Mouse (Mus musculus): ENCODE results near the gene Dnpep. TPM values are rescaled to one million over a fixed set of nuclear protein-coding genes. Genes with fewer than 3 reads are reported as not detected.

Dnpep gene
- 0.81 TPM for polyA plus RNA-seq (2014; fragmentation: Illumina TruSeq; extraction: RNeasy Lipid Tissue Mini Kit (QIAGEN cat#74804); ENCODE audit: low read depth, low replicate concordance)

DNA sequence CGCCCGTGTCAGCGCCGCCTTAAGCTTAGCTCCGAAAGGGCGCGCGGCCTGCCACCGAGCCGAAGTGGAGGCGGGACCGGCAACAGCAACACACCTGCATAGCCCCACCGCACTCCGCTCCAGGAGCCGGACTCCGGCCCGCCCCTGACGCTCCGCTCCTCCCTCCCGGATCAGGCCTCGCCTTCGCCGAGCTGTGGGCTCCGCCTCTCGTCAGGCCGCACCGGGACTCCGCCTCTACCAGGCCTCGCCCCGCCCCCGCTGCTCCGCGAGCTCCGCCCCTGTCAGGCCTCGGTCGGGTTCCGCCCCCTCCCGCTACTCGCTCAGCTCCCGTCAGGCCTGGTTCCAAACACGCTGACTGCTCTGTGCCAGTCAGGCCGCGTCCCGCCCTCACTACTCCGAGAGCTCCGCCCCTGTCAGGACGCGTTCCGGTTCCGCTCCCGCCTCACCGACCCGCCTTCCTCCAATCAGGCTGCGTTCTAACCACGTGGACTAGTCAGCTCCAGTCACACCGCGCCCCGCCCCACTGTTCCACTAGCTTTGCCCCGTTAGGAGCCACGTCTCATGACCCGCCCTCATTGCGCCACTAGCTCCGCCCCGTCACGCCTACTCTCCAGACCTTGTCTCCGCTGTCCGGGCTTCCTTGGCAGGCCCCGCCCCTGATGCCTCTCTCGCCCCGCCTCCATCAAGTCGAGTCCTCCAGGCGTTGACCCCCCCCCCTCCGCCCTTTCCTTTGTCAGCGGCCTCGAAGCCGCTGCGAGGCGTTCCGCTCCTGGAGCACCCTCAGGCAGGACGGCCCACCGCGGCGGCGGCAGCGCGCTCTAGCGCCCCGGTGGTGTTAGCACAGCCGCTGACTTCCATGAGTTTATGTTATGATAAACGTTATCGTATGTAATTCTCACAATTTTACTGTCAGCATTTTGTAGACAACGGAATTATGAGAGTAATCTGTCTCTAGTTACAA is at the start of gene Dnpep:
Dnpep (minus strand) TSS at position 750 of the 961 bp plus-strand sequence.

DNA sequence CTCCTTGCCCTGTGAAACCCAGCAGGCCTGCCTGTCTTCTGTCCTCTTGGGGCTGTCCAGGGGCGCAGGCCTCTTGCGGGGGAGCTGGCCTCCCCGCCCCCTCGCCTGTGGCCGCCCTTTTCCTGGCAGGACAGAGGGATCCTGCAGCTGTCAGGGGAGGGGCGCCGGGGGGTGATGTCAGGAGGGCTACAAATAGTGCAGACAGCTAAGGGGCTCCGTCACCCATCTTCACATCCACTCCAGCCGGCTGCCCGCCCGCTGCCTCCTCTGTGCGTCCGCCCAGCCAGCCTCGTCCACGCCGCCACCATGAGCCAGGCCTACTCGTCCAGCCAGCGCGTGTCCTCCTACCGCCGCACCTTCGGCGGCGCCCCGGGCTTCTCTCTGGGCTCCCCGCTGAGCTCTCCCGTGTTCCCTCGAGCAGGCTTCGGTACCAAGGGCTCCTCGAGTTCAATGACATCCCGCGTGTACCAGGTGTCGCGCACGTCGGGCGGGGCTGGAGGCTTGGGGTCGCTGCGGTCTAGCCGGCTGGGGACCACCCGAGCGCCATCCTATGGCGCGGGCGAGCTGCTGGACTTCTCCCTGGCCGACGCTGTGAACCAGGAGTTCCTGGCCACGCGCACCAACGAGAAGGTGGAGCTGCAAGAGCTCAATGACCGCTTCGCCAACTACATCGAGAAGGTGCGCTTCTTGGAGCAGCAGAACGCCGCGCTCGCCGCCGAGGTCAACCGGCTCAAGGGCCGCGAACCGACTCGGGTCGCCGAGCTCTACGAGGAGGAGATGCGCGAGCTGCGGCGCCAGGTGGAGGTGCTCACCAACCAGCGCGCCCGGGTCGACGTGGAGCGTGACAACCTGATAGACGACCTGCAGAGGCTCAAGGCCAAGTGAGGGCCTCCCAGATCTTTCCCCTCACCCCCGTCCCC is 42.6 kb upstream of the Dnpep start, which contains the start of gene Des:
Des (plus strand) TSS at position 218 of the 920 bp plus-strand sequence.

DNA sequence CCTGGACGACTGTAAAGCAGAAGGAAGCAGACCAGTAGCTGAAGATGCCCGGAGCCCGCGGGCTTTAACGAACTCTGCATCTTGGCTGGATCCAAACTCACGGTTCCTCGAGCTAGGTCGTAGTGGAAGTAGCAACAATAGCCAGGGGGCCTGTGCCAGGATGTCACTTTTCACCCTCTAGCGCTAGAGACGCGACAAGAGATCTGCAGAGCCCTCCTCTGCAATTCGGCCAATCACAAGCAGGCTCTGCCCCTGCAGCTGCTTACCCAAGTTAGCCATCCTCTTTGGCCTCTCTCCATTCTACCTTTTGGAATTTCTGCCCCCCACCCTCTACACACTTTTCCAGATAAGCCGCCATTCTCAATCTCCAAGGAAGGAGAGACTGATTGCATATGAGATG is 39.6 kb downstream of the Dnpep start, which contains the start of gene Resp18:
Resp18 (minus strand) TSS at position 188 of the 400 bp plus-strand sequence.

DNA sequence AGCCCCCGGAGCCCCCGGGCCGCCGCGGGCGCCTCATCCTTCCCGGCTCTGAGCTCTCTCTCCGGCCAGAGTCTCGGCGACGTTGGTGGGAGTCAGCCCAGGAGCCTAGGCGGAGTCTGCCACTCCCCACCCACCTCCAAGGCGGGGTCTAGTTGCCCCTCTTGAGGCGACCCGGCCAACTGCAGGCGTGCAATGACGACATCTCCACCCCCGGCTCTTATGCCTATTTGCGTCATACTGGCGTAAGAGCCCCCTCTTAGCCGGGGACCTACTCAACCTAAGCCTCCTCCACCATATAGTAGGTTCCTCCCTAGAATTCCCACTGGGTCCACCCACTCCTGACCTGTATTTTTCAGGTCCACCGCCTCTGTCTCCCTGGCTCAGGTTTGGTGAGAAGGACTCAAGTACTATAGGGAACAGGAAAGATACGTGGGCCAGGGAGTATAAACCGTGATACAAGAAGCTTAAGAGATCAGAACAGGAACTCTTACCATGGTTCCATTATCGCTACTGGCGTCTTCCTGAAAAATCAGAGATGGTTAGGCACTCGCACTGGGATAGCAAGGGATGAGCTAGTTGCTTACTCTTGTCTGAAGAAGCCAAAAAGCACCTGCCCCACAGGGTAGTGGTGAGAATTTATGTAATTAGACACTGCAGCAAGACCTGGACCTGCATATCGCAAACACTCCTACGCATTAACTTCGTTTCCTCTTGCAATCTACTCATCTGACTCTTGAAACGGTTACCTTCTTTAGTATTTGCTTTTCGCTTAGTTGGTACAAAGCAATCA is 53.5 kb downstream of the Dnpep start, which contains the start of gene Ptprn:
Ptprn (minus strand) TSS at position 412 of the 790 bp plus-strand sequence.

Other genes with a start within 250 kb of the Dnpep start
- gene Nhej1, start 192.8 kb downstream of the Dnpep start, polyA plus RNA-seq (2014; fragmentation: Illumina TruSeq; extraction: RNeasy Lipid Tissue Mini Kit (QIAGEN cat#74804); ENCODE audit: low read depth, low replicate concordance): 0.89 TPM
- 5.4 TPM for gene Slc23a3, start 184.1 kb downstream of the Dnpep start, polyA plus RNA-seq (2014; fragmentation: Illumina TruSeq; extraction: RNeasy Lipid Tissue Mini Kit (QIAGEN cat#74804); ENCODE audit: low read depth, low replicate concordance)
- gene Cnppd1, start 175.3 kb downstream of the Dnpep start, polyA plus RNA-seq (2014; fragmentation: Illumina TruSeq; extraction: RNeasy Lipid Tissue Mini Kit (QIAGEN cat#74804); ENCODE audit: low read depth, low replicate concordance): 14.0 TPM
- gene Retreg2, start 175.2 kb downstream of the Dnpep start, polyA plus RNA-seq (2014; fragmentation: Illumina TruSeq; extraction: RNeasy Lipid Tissue Mini Kit (QIAGEN cat#74804); ENCODE audit: low read depth, low replicate concordance): 11.7 TPM
- gene Zfand2b, start 149.3 kb downstream of the Dnpep start, polyA plus RNA-seq (2014; fragmentation: Illumina TruSeq; extraction: RNeasy Lipid Tissue Mini Kit (QIAGEN cat#74804); ENCODE audit: low read depth, low replicate concordance): not detected
- gene Abcb6, start 137.6 kb downstream of the Dnpep start, polyA plus RNA-seq (2014; fragmentation: Illumina TruSeq; extraction: RNeasy Lipid Tissue Mini Kit (QIAGEN cat#74804); ENCODE audit: low read depth, low replicate concordance): 8.3 TPM
- 6.7 TPM for gene Ankzf1, start 125.8 kb downstream of the Dnpep start, polyA plus RNA-seq (2014; fragmentation: Illumina TruSeq; extraction: RNeasy Lipid Tissue Mini Kit (QIAGEN cat#74804); ENCODE audit: low read depth, low replicate concordance)
- gene Atg9a, start 125.8 kb downstream of the Dnpep start, polyA plus RNA-seq (2014; fragmentation: Illumina TruSeq; extraction: RNeasy Lipid Tissue Mini Kit (QIAGEN cat#74804); ENCODE audit: low read depth, low replicate concordance): 10.1 TPM
- gene Glb1l, start 107.2 kb downstream of the Dnpep start, polyA plus RNA-seq (2014; fragmentation: Illumina TruSeq; extraction: RNeasy Lipid Tissue Mini Kit (QIAGEN cat#74804); ENCODE audit: low read depth, low replicate concordance): 137 TPM
- 19.9 TPM for gene Stk16, start 107.2 kb downstream of the Dnpep start, polyA plus RNA-seq (2014; fragmentation: Illumina TruSeq; extraction: RNeasy Lipid Tissue Mini Kit (QIAGEN cat#74804); ENCODE audit: low read depth, low replicate concordance)
- 14.7 TPM for gene Tuba4a, start 98.1 kb downstream of the Dnpep start, polyA plus RNA-seq (2014; fragmentation: Illumina TruSeq; extraction: RNeasy Lipid Tissue Mini Kit (QIAGEN cat#74804); ENCODE audit: low read depth, low replicate concordance)
- gene A630095N17Rik, start 85.9 kb downstream of the Dnpep start, polyA plus RNA-seq (2014; fragmentation: Illumina TruSeq; extraction: RNeasy Lipid Tissue Mini Kit (QIAGEN cat#74804); ENCODE audit: low read depth, low replicate concordance): not detected
- 13.9 TPM for gene Dnajb2, start 81.6 kb downstream of the Dnpep start, polyA plus RNA-seq (2014; fragmentation: Illumina TruSeq; extraction: RNeasy Lipid Tissue Mini Kit (QIAGEN cat#74804); ENCODE audit: low read depth, low replicate concordance)
- gene Ptprn, start 53.5 kb downstream of the Dnpep start, polyA plus RNA-seq (2014; fragmentation: Illumina TruSeq; extraction: RNeasy Lipid Tissue Mini Kit (QIAGEN cat#74804); ENCODE audit: low read depth, low replicate concordance): not detected
- gene Resp18, start 39.6 kb downstream of the Dnpep start, polyA plus RNA-seq (2014; fragmentation: Illumina TruSeq; extraction: RNeasy Lipid Tissue Mini Kit (QIAGEN cat#74804); ENCODE audit: low read depth, low replicate concordance): not detected
- gene Des, start 42.3 kb upstream of the Dnpep start, polyA plus RNA-seq (2014; fragmentation: Illumina TruSeq; extraction: RNeasy Lipid Tissue Mini Kit (QIAGEN cat#74804); ENCODE audit: low read depth, low replicate concordance): 0.40 TPM
- gene Speg, start 57.3 kb upstream of the Dnpep start, polyA plus RNA-seq (2014; fragmentation: Illumina TruSeq; extraction: RNeasy Lipid Tissue Mini Kit (QIAGEN cat#74804); ENCODE audit: low read depth, low replicate concordance): 1.1 TPM
- 4.3 TPM for gene Gmppa, start 117.9 kb upstream of the Dnpep start, polyA plus RNA-seq (2014; fragmentation: Illumina TruSeq; extraction: RNeasy Lipid Tissue Mini Kit (QIAGEN cat#74804); ENCODE audit: low read depth, low replicate concordance)
- gene Asic4, start 132.4 kb upstream of the Dnpep start, polyA plus RNA-seq (2014; fragmentation: Illumina TruSeq; extraction: RNeasy Lipid Tissue Mini Kit (QIAGEN cat#74804); ENCODE audit: low read depth, low replicate concordance): not detected
- gene Chpf, start 161.3 kb upstream of the Dnpep start, polyA plus RNA-seq (2014; fragmentation: Illumina TruSeq; extraction: RNeasy Lipid Tissue Mini Kit (QIAGEN cat#74804); ENCODE audit: low read depth, low replicate concordance): 0.40 TPM
- gene Tmem198, start 161.5 kb upstream of the Dnpep start, polyA plus RNA-seq (2014; fragmentation: Illumina TruSeq; extraction: RNeasy Lipid Tissue Mini Kit (QIAGEN cat#74804); ENCODE audit: low read depth, low replicate concordance): not detected
- not detected for gene Obsl1, start 188.5 kb upstream of the Dnpep start, polyA plus RNA-seq (2014; fragmentation: Illumina TruSeq; extraction: RNeasy Lipid Tissue Mini Kit (QIAGEN cat#74804); ENCODE audit: low read depth, low replicate concordance)
- not detected for gene Inha, start 189.1 kb upstream of the Dnpep start, polyA plus RNA-seq (2014; fragmentation: Illumina TruSeq; extraction: RNeasy Lipid Tissue Mini Kit (QIAGEN cat#74804); ENCODE audit: low read depth, low replicate concordance)
- 1.5 TPM for gene Stk11ip, start 203.5 kb upstream of the Dnpep start, polyA plus RNA-seq (2014; fragmentation: Illumina TruSeq; extraction: RNeasy Lipid Tissue Mini Kit (QIAGEN cat#74804); ENCODE audit: low read depth, low replicate concordance)
- 0.20 TPM for gene Slc4a3, start 228.3 kb upstream of the Dnpep start, polyA plus RNA-seq (2014; fragmentation: Illumina TruSeq; extraction: RNeasy Lipid Tissue Mini Kit (QIAGEN cat#74804); ENCODE audit: low read depth, low replicate concordance)

Measured in kidney, adult 10 weeks (tissue).